Mouse (Mus musculus): Measurements from ENCODE around the gene Krt20.

DNA sequence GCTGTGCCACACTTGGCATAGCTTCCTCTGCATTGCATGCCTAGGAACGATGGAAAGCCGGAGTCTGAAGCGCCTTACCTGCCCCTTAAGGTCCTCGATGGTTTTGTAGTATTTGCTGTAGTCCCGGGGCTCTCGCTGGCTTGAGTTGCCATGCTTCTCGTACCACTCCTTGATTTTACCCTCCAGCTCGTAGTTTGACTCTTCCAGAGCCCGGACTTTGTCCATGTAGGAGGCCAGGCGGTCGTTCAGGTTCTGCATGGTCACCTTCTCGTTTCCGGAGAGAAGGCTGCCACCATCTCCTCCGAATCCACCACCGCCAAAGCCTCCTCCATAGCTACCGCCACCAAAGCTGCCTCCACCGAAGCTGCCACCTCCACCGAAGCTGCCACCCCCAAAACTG lies 49.3 kb downstream of the Krt20 start:
- no peak for TF ChIP-seq GATA1 (IDR thresholded peaks at IDR 0.05; ENCODE audit: borderline replicate concordance, low read length)
- no peak for TF ChIP-seq POLR2AphosphoS5 (IDR thresholded peaks at IDR 0.05; ENCODE audit: insufficient replicate concordance, low read depth, low read length)
- no peak for TF ChIP-seq CTCF (IDR thresholded peaks at IDR 0.05; ENCODE audit: low read depth, low read length)
- TF ChIP-seq GATA2 (IDR thresholded peaks at IDR 0.05; ENCODE audit: borderline replicate concordance, low read depth, low read length): no peak
- TF ChIP-seq TAL1 (conservative IDR thresholded peaks at IDR 0.05; ENCODE audit: low read depth, low read length): no peak
